Mouse (Mus musculus) liver, embryonic 11.5 days (tissue): ENCODE results near the gene Oas2. TPM values are rescaled to one million over a fixed set of nuclear protein-coding genes. Genes with fewer than 3 reads are reported as not detected.

Source experiments
- ATAC-seq: fragments of 200-750 bp; cut with Nextera tagmentation; replicated peaks from 2 replicates; pipeline ENCODE4 v1.8.0; 2017; ENCODE audit warnings: moderate number of reproducible peaks, mild to moderate bottlenecking, moderate TSS enrichment, moderate library complexity; ENCODE audit not compliant: low FRiP score
- DNase-seq: peaks from one replicate; pipeline ENCODE4 v3.0.0-alpha.2; 2017; ENCODE audit warnings: low spot score
- H3K27ac ChIP-seq: fragments of 300-500 bp; sonication (generic); 2 replicates; pipeline ENCODE4 v1.5.1; 2014; ENCODE audit warnings: mild to moderate bottlenecking, low read depth, low read length, control low read depth
- H3K27me3 ChIP-seq: fragments of 300-500 bp; sonication (generic); replicated peaks from 2 replicates; pipeline ENCODE4 v1.6.1; 2014; ENCODE audit warnings: low read length, mixed read lengths; ENCODE audit not compliant: control insufficient read depth, insufficient read depth
- H3K36me3 ChIP-seq: fragments of 300-500 bp; sonication (generic); 2 replicates; pipeline ENCODE4 v1.6.1; 2014; ENCODE audit warnings: mild to moderate bottlenecking, low read length, moderate library complexity, mixed read lengths; ENCODE audit not compliant: control insufficient read depth, insufficient read depth
- H3K4me1 ChIP-seq: fragments of 300-500 bp; sonication (generic); replicated peaks from 2 replicates; pipeline ENCODE4 v1.6.1; 2014; ENCODE audit warnings: low read length, mixed read lengths; ENCODE audit not compliant: control insufficient read depth, insufficient read depth
- H3K4me2 ChIP-seq: fragments of 300-500 bp; sonication (generic); 2 replicates; pipeline ENCODE4 v1.6.1; 2014; ENCODE audit warnings: mild to moderate bottlenecking, control low read depth, moderate library complexity
- H3K4me3 ChIP-seq: fragments of 300-500 bp; sonication (generic); 2 replicates; pipeline ENCODE4 v1.5.1; 2014; ENCODE audit warnings: low read depth, low read length, control low read depth
- H3K9ac ChIP-seq: fragments of 300-500 bp; sonication (generic); 2 replicates; pipeline ENCODE4 v1.6.1; 2014; ENCODE audit warnings: low read depth, low read length, control low read depth
- H3K9me3 ChIP-seq: fragments of 300-500 bp; sonication (generic); 2 replicates; pipeline ENCODE4 v1.6.1; 2016; ENCODE audit warnings: low read length, inconsistent platforms, mixed read lengths; ENCODE audit not compliant: control insufficient read depth
- WGBS: fragments of 180-500 bp; shearing (Covaris S2); extraction: QIAGEN DNeasy Blood & Tissue Kit; methylation state at CpG from one replicate; pipeline ENCODE4 v1.1.7; 2014; 5-methylcytosine and 5-hydroxymethylcytosine counted together
- polyA plus RNA-seq: library from polyadenylated mRNA; unstranded; fragments of >200 nt; fragmentation: Nextera tagmentation; extraction: Ambion mirVana; gene quantifications from 2 replicates; pipeline ENCODE4 v1.2.1, GENCODE M21; 2014

Oas2 gene
- polyA plus RNA-seq, 1 experiment from 2014 or later: 0.29 TPM

- ATAC-seq (no peak), DNase-seq (no peak)
- Histone ChIP-seq H3K4me1 (no peaks in the 10 kb centered on the region), H3K4me3 (no peak overlapping the region), H3K9ac (no peak overlapping the region), H3K9me3 (no peaks in the 10 kb centered on the region), H3K27ac (no peak overlapping the region), H3K36me3 (no peaks in the 10 kb centered on the region), H3K4me2 (no peak overlapping the region), H3K27me3 (peaks cover 25% of the 10 kb centered on the region)
- 81% methylated on average over 5 of the region's 5 CpGs for WGBS
Observed at GRCm38 (mm10) chr5:120687897-120688296, 61.8 kb downstream of the Oas2 start.

- H3K9me3 ChIP-seq: no peaks in the 10 kb centered on the region
- H3K27ac ChIP-seq: no peak overlapping the region
- H3K27me3 ChIP-seq: peaks cover 26% of the 10 kb centered on the region
- H3K36me3 ChIP-seq: no peaks in the 10 kb centered on the region
- H3K9ac ChIP-seq: no peak overlapping the region
- ATAC-seq: no peak
- DNase-seq: no peak
- no peak overlapping the region for H3K4me2 ChIP-seq
- no peaks in the 10 kb centered on the region for H3K4me1 ChIP-seq
- H3K4me3 ChIP-seq: no peak overlapping the region
- whole genome bisulfite sequencing: 49% methylated on average over 3 of the region's 3 CpGs
Observed at GRCm38 (mm10) chr5:120687484-120687851, 62.2 kb downstream of the Oas2 start.

GRCm38 (mm10) chr5:120686749-120687483 lies 62.7 kb downstream of the Oas2 start:
- Histone ChIP-seq H3K4me3 (no peak overlapping the region), H3K4me1 (no peaks in the 10 kb centered on the region), H3K4me2 (no peak overlapping the region), H3K27ac (no peak overlapping the region), H3K9ac (no peak overlapping the region), H3K36me3 (no peaks in the 10 kb centered on the region), H3K9me3 (no peaks in the 10 kb centered on the region), H3K27me3 (peaks cover 26% of the 10 kb centered on the region)
- ATAC-seq (no peak), DNase-seq (no peak)
- WGBS: 36% methylated on average over 6 of the region's 6 CpGs

- WGBS: 59% methylated on average over 8 of the region's 8 CpGs
- Histone ChIP-seq H3K4me3 (no peak overlapping the region), H3K27ac (no peak overlapping the region), H3K36me3 (no peaks in the 10 kb centered on the region), H3K4me2 (no peak overlapping the region), H3K4me1 (no peaks in the 10 kb centered on the region), H3K27me3 (peaks cover 22% of the 10 kb centered on the region), H3K9ac (no peak overlapping the region), H3K9me3 (no peaks in the 10 kb centered on the region)
- ATAC-seq (no peak), DNase-seq (no peak)
Observed at GRCm38 (mm10) chr5:120685678-120686077, 64.0 kb downstream of the Oas2 start.

- Histone ChIP-seq H3K4me2 (no peak overlapping the region), H3K4me1 (no peaks in the 10 kb centered on the region), H3K4me3 (no peak overlapping the region), H3K36me3 (no peaks in the 10 kb centered on the region), H3K27me3 (peaks cover 30% of the 10 kb centered on the region), H3K9ac (no peak overlapping the region), H3K9me3 (no peaks in the 10 kb centered on the region), H3K27ac (no peak overlapping the region)
- no peak for DNase-seq
- ATAC-seq: no peak
- WGBS: 17% methylated on average over 24 of the region's 24 CpGs
Observed at GRCm38 (mm10) chr5:120682982-120683771, 66.5 kb downstream of the Oas2 start.

- Histone ChIP-seq H3K4me3 (no peak overlapping the region), H3K4me2 (no peak overlapping the region), H3K4me1 (no peaks in the 10 kb centered on the region), H3K9me3 (no peaks in the 10 kb centered on the region), H3K27me3 (peaks cover 30% of the 10 kb centered on the region), H3K36me3 (no peaks in the 10 kb centered on the region), H3K9ac (no peak overlapping the region), H3K27ac (no peak overlapping the region)
- ATAC-seq: no peak
- DNase-seq: no peak
- WGBS: 76% methylated on average over 18 of the region's 18 CpGs
Observed at GRCm38 (mm10) chr5:120680918-120681317, 68.7 kb downstream of the Oas2 start.

Other genes with a start within 250 kb of the Oas2 start
- 32.8 and 35.1 TPM in 2 replicates for gene Plbd2, start 246.2 kb downstream of the Oas2 start, polyA plus RNA-seq
- gene Slc8b1, start 238.7 kb downstream of the Oas2 start, polyA plus RNA-seq: 5.1 and 5.5 TPM in 2 replicates
- gene Tpcn1, start 161.2 kb downstream of the Oas2 start, polyA plus RNA-seq: 27.4 and 29.7 TPM in 2 replicates
- 1.3 and 1.5 TPM in 2 replicates for gene Iqcd, start 160.8 kb downstream of the Oas2 start, polyA plus RNA-seq
- 9.0 and 13.1 TPM in 2 replicates for gene Rita1, start 137.3 kb downstream of the Oas2 start, polyA plus RNA-seq
- gene Ddx54, start 137.1 kb downstream of the Oas2 start, polyA plus RNA-seq: 46.7 and 47.0 TPM in 2 replicates
- gene Cfap73, start 115.6 kb downstream of the Oas2 start, polyA plus RNA-seq: not detected in 2 replicates
- gene Rasal1, start 101.0 kb downstream of the Oas2 start, polyA plus RNA-seq: 0.25 and 0.32 TPM in 2 replicates
- gene Dtx1, start 37.9 kb downstream of the Oas2 start, polyA plus RNA-seq: 0.23 and 1.1 TPM in 2 replicates
- gene Oas3, start 27.8 kb upstream of the Oas2 start, polyA plus RNA-seq: 0.04 and 0.08 TPM in 2 replicates
- gene Oas1e, start 45.7 kb upstream of the Oas2 start, polyA plus RNA-seq: not detected in 2 replicates
- 0.19 TPM in 1 of 2 replicates, not detected in the other for gene Oas1c, start 62.7 kb upstream of the Oas2 start, polyA plus RNA-seq
- gene Oas1f, start 97.5 kb upstream of the Oas2 start, polyA plus RNA-seq: not detected in 2 replicates
- not detected in 2 replicates for gene Oas1h, start 111.6 kb upstream of the Oas2 start, polyA plus RNA-seq
- 0.23 and 0.39 TPM in 2 replicates for gene Oas1g, start 137.8 kb upstream of the Oas2 start, polyA plus RNA-seq
- 1.3 and 1.6 TPM in 2 replicates for gene Oas1a, start 157.7 kb upstream of the Oas2 start, polyA plus RNA-seq
- not detected in 2 replicates for gene Oas1d, start 164.7 kb upstream of the Oas2 start, polyA plus RNA-seq